Mouse (Mus musculus): ENCODE measurements at regions not wholly inside any gene's neighbourhood (a gene's known extent, or its start where the extent isn't known, plus 50 kb on each side); places are given as distances from the start of the nearest gene placed in this dataset.

GRCm38 (mm10) chr2:75768559-75769304, 63.2 kb upstream of the Agps start:
- H3K27ac ChIP-seq (ENCODE audit: low read depth, low read length): no peak overlapping the region

GRCm38 (mm10) chr2:75767871-75768558, 63.6 kb upstream of the Nfe2l2 start:
- peaks cover 17% of the 10 kb centered on the region for H3K4me1 ChIP-seq (ENCODE audit: control insufficient read depth, insufficient read depth, low read length)
- no peak overlapping the region for H3K9ac ChIP-seq (ENCODE audit: low read depth, low read length)
- 46% methylated on average over 7 of the region's 7 CpGs for WGBS (ENCODE audit: insufficient replicate concordance)
- no peaks in the 10 kb centered on the region for H3K27me3 ChIP-seq (ENCODE audit: control insufficient read depth, insufficient read depth, low read length)
- H3K4me2 ChIP-seq: no peak overlapping the region; the same call in 1 of the 2 replicates
- ATAC-seq (replicated peaks; ENCODE audit: insufficient number of reproducible peaks, low FRiP score, low TSS enrichment): no peak
- H3K27ac ChIP-seq (ENCODE audit: low read depth, low read length): no peak overlapping the region
- H3K9me3 ChIP-seq (replicated peaks; ENCODE audit: control insufficient read depth, low read length): no peaks in the 10 kb centered on the region
- no peaks in the 10 kb centered on the region for H3K36me3 ChIP-seq (ENCODE audit: control insufficient read depth, insufficient read depth, low read length)
- H3K4me3 ChIP-seq (ENCODE audit: low read depth, low read length): no peak overlapping the region

More at GRCm38 (mm10) chr2:75768559-75769304, 63.2 kb upstream of the Agps start:
- H3K4me2 ChIP-seq: no peak overlapping the region
- no peak for ATAC-seq (replicated peaks; ENCODE audit: insufficient number of reproducible peaks, low FRiP score, low TSS enrichment)
- H3K9ac ChIP-seq (ENCODE audit: low read depth, low read length): no peak overlapping the region
- H3K4me3 ChIP-seq (ENCODE audit: low read depth, low read length): no peak overlapping the region
- 77% methylated on average over 5 of the region's 5 CpGs for WGBS (ENCODE audit: insufficient replicate concordance)
- peaks cover 16% of the 10 kb centered on the region for H3K4me1 ChIP-seq (ENCODE audit: control insufficient read depth, insufficient read depth, low read length)
- H3K36me3 ChIP-seq (ENCODE audit: control insufficient read depth, insufficient read depth, low read length): no peaks in the 10 kb centered on the region
- no peaks in the 10 kb centered on the region for H3K9me3 ChIP-seq (replicated peaks; ENCODE audit: control insufficient read depth, low read length)
- no peaks in the 10 kb centered on the region for H3K27me3 ChIP-seq (ENCODE audit: control insufficient read depth, insufficient read depth, low read length)

GRCm38 (mm10) chr2:75765403-75765802, 61.0 kb upstream of the Nfe2l2 start:
- 82% methylated on average over 4 of the region's 4 CpGs for WGBS (ENCODE audit: insufficient replicate concordance)
- no peak overlapping the region for H3K4me3 ChIP-seq (ENCODE audit: low read depth, low read length)
- H3K27me3 ChIP-seq (ENCODE audit: control insufficient read depth, insufficient read depth, low read length): no peaks in the 10 kb centered on the region
- H3K27ac ChIP-seq (ENCODE audit: low read depth, low read length): no peak overlapping the region
- no peaks in the 10 kb centered on the region for H3K36me3 ChIP-seq (ENCODE audit: control insufficient read depth, insufficient read depth, low read length)
- no peak overlapping the region for H3K9ac ChIP-seq (ENCODE audit: low read depth, low read length)
- peaks cover 8% of the 10 kb centered on the region; the same call in 1 of the 2 replicates for H3K4me1 ChIP-seq (ENCODE audit: control insufficient read depth, insufficient read depth, low read length)
- no peaks in the 10 kb centered on the region for H3K9me3 ChIP-seq (replicated peaks; ENCODE audit: control insufficient read depth, low read length)
- H3K4me2 ChIP-seq: no peak overlapping the region
- no peak for ATAC-seq (replicated peaks; ENCODE audit: insufficient number of reproducible peaks, low FRiP score, low TSS enrichment)

- Histone ChIP-seq H3K36me3 (ENCODE audit: control insufficient read depth, insufficient read depth, low read length) (no peaks in the 10 kb centered on the region), H3K9me3 (replicated peaks; ENCODE audit: control insufficient read depth, low read length) (no peaks in the 10 kb centered on the region), H3K27me3 (ENCODE audit: control insufficient read depth, insufficient read depth, low read length) (no peaks in the 10 kb centered on the region), H3K27ac (ENCODE audit: low read depth, low read length) (no peak overlapping the region), H3K9ac (ENCODE audit: low read depth, low read length) (no peak overlapping the region), H3K4me3 (ENCODE audit: low read depth, low read length) (no peak overlapping the region), H3K4me2 (no peak overlapping the region), H3K4me1 (ENCODE audit: control insufficient read depth, insufficient read depth, low read length) (peaks cover 8% of the 10 kb centered on the region; the same call in 1 of the 2 replicates)
- 43% methylated on average over 3 of the region's 3 CpGs for WGBS (ENCODE audit: insufficient replicate concordance)
- ATAC-seq (replicated peaks; ENCODE audit: insufficient number of reproducible peaks, low FRiP score, low TSS enrichment): no peak
Measured at GRCm38 (mm10) chr2:75763252-75763651, 58.8 kb upstream of the Nfe2l2 start.

- Histone ChIP-seq H3K27ac (ENCODE audit: low read depth, low read length) (no peak overlapping the region), H3K4me1 (ENCODE audit: control insufficient read depth, insufficient read depth, low read length) (0 out of 2 replicates have a peak, but pooled peaks cover 6% of the 10 kb centered on the region), H3K36me3 (ENCODE audit: control insufficient read depth, insufficient read depth, low read length) (no peaks in the 10 kb centered on the region), H3K9me3 (replicated peaks; ENCODE audit: control insufficient read depth, low read length) (no peaks in the 10 kb centered on the region), H3K9ac (ENCODE audit: low read depth, low read length) (no peak overlapping the region), H3K27me3 (ENCODE audit: control insufficient read depth, insufficient read depth, low read length) (no peaks in the 10 kb centered on the region), H3K4me2 (no peak overlapping the region), H3K4me3 (ENCODE audit: low read depth, low read length) (no peak overlapping the region)
- WGBS (ENCODE audit: insufficient replicate concordance): 89% methylated on average over 5 of the region's 5 CpGs
- ATAC-seq (replicated peaks; ENCODE audit: insufficient number of reproducible peaks, low FRiP score, low TSS enrichment): no peak
Measured at GRCm38 (mm10) chr2:75762030-75762429, 57.6 kb upstream of the Nfe2l2 start.

GRCm38 (mm10) chr2:75761626-75762025, 57.2 kb upstream of the Nfe2l2 start:
- WGBS (ENCODE audit: insufficient replicate concordance): 80% methylated on average over 9 of the region's 9 CpGs
- Histone ChIP-seq H3K36me3 (ENCODE audit: control insufficient read depth, insufficient read depth, low read length) (no peaks in the 10 kb centered on the region), H3K9ac (ENCODE audit: low read depth, low read length) (no peak overlapping the region), H3K4me1 (ENCODE audit: control insufficient read depth, insufficient read depth, low read length) (0 out of 2 replicates have a peak, but pooled peaks cover 4% of the 10 kb centered on the region), H3K9me3 (replicated peaks; ENCODE audit: control insufficient read depth, low read length) (no peaks in the 10 kb centered on the region), H3K4me2 (no peak overlapping the region), H3K27ac (ENCODE audit: low read depth, low read length) (no peak overlapping the region), H3K27me3 (ENCODE audit: control insufficient read depth, insufficient read depth, low read length) (no peaks in the 10 kb centered on the region), H3K4me3 (ENCODE audit: low read depth, low read length) (no peak overlapping the region)
- ATAC-seq (replicated peaks; ENCODE audit: insufficient number of reproducible peaks, low FRiP score, low TSS enrichment): no peak

- no peak overlapping the region for H3K27ac ChIP-seq (ENCODE audit: low read depth, low read length)
- WGBS (ENCODE audit: insufficient replicate concordance): 82% methylated on average over 11 of the region's 11 CpGs
- H3K27me3 ChIP-seq (ENCODE audit: control insufficient read depth, insufficient read depth, low read length): no peaks in the 10 kb centered on the region
- no peaks in the 10 kb centered on the region for H3K36me3 ChIP-seq (ENCODE audit: control insufficient read depth, insufficient read depth, low read length)
- H3K4me1 ChIP-seq (ENCODE audit: control insufficient read depth, insufficient read depth, low read length): 0 out of 2 replicates have a peak, but pooled peaks cover 2% of the 10 kb centered on the region
- no peak overlapping the region for H3K4me3 ChIP-seq (ENCODE audit: low read depth, low read length)
- H3K4me2 ChIP-seq: no peak overlapping the region
- H3K9me3 ChIP-seq (replicated peaks; ENCODE audit: control insufficient read depth, low read length): no peaks in the 10 kb centered on the region
- no peak overlapping the region for H3K9ac ChIP-seq (ENCODE audit: low read depth, low read length)
- no peak for ATAC-seq (replicated peaks; ENCODE audit: insufficient number of reproducible peaks, low FRiP score, low TSS enrichment)
Measured at GRCm38 (mm10) chr2:75759196-75759885, 54.9 kb upstream of the Nfe2l2 start.

GRCm38 (mm10) chr2:75758277-75758676, 53.8 kb upstream of the Nfe2l2 start:
- Histone ChIP-seq H3K27ac (ENCODE audit: low read depth, low read length) (no peak overlapping the region), H3K4me1 (ENCODE audit: control insufficient read depth, insufficient read depth, low read length) (0 out of 2 replicates have a peak, but pooled peaks cover under 1% of the 10 kb centered on the region), H3K36me3 (ENCODE audit: control insufficient read depth, insufficient read depth, low read length) (no peaks in the 10 kb centered on the region), H3K9ac (ENCODE audit: low read depth, low read length) (no peak overlapping the region), H3K27me3 (ENCODE audit: control insufficient read depth, insufficient read depth, low read length) (no peaks in the 10 kb centered on the region), H3K9me3 (replicated peaks; ENCODE audit: control insufficient read depth, low read length) (no peaks in the 10 kb centered on the region), H3K4me2 (no peak overlapping the region), H3K4me3 (ENCODE audit: low read depth, low read length) (no peak overlapping the region)
- 79% methylated on average over 6 of the region's 6 CpGs for WGBS (ENCODE audit: insufficient replicate concordance)
- ATAC-seq (replicated peaks; ENCODE audit: insufficient number of reproducible peaks, low FRiP score, low TSS enrichment): no peak
